Mouse (Mus musculus): ENCODE results near the gene Mgat4e. TPM values are rescaled to one million over a fixed set of nuclear protein-coding genes. Genes with fewer than 3 reads are reported as not detected.

Gene Mgat4e
- not detected for total RNA-seq (2021)
- long read RNA-seq, experiment 1 = 0 reads
- long read RNA-seq, experiment 2 = 0 reads

- no peak for DNase-seq (ENCODE audit: low spot score in 2 of 2)
Measured at GRCm38 (mm10) chr1:134549632-134550132, at the start of gene Mgat4e. Mgat4e (minus strand) TSS chr1:134549682.

DNA sequence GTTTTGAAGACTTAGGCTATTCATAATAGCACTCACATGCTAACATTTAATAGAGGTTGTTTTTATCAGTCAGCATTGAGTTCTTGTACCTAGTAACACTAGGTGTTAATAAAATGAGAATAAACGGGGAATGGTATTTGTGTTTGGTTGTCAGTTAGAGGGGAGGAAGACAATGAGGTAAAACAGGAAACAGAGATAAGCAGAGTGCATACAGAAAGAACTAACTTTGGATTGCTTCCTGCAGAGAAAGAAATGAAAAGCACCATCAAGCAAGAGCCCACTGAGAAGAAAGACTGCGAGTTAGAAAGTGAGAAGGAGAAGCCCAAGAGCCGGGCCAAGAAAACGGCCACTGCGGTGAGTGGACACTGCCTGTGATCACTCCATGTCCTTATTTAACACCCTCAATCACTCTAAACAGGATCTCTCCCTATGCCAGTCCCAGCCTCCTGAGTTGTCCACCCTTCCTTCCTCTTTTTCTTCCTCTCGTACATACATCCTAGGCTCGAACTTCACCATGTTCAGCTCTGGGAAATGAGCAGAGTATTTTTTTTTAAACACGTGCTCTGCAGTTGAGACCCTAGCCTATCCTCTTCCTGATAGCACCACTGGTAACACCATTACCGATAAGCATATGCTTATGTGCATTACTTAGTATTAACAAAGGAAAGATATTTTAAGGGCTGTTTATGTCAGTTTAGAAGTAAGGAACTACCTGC lies 48.0 kb upstream of the Mgat4e start:
- no peak for DNase-seq (ENCODE audit: low spot score in 2 of 2)

- no peak for DNase-seq (ENCODE audit: low spot score in 2 of 2)
Measured at GRCm38 (mm10) chr1:134591773-134592172, 42.3 kb upstream of the Mgat4e start.

DNA sequence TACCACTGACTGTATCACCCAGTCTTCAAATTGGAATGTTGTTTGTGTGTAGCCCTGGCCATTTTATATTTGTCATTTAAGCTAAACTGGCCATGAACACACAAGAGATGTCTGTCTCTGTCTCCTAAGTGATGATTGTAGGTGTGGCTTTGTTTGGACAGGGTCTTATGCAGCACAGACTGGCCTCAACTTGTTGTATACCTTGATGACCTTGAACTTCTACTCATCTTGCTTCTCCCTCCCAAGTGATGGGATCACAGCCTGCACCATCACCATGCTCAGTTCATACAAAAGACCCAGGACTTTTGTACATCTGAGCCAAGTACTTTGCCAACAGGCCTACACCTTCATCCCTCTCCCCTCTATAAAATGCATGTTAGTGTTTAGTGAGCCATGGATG lies 40.2 kb upstream of the Mgat4e start:
- no peak for DNase-seq (ENCODE audit: low spot score in 2 of 2)

DNA sequence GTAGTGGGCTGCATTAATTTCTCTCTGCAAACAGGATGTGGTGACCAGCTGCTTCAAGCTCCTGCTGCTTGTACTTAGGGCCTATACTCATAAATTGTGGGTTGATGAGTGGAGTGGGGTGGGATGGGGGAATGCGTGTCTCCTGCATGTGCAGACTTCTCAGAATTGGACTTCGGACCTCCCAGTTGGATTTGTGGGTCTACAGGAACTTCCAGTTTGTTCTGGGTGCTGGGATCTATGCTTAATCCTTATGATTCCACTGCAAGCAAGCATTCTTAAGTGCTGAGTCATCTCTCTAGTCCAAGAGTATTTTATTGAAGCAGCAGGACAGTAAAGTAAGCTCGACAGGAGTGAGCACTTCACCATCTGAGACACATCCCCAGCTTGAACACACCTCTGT lies 34.1 kb upstream of the Mgat4e start:
- no peak for DNase-seq (ENCODE audit: low spot score in 2 of 2)

DNA sequence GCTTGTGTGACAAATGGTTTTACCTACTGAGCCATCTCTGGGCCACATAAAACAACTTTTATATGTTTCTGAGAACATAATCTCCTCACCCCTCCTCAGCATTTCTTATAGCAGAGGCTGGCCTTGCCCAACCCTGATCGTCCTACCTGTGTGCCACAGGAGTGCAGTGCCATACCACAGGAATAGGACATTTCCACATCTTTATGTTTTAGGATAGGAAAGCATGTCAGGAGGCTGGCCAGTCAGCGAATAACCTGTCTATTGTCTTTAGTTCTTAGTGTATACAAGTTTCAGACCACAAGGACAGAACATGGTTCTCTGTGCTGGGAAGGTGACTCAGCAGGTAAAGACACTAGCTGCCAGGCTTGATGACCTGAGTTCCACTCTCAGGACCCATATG lies 31.3 kb upstream of the Mgat4e start:
- no peak for DNase-seq (ENCODE audit: low spot score in 2 of 2)

DNA sequence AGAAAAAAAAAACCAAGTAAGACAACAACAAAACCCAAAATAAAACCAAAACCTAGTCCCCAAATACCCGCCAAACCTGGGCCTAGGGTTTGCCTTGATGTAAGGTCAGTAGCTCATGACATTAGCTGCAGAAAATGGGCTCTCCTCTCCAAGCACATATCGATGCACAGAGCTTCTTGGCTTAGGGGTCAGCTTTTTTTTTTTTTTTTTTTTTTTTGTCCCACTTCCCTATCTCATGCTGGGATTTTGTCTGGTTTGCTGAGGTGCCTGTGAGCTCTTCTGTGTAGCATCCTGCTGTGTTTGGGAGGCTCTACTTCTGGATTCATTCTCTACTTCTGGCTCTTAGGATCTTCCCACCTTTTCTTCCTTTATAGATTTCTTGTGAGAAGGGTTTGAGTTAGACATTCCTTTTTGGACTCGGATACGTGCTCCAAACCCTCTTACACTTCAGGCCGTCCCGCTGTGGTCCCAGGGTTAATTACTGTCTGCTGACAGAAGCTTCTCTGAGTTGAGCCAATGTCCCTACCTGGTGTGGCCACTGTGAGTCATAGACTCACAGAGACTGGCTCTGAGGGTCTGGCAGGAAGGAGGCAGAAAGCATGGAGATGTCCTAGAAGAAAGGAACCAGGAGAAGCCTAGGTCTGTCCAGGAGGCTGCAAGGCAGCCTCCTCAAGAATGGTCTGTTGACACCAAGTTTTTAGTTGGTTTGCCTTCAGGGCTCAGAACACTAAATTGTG lies 28.1 kb upstream of the Mgat4e start:
- DNase-seq (ENCODE audit: low spot score in 2 of 2) = no peak

DNA sequence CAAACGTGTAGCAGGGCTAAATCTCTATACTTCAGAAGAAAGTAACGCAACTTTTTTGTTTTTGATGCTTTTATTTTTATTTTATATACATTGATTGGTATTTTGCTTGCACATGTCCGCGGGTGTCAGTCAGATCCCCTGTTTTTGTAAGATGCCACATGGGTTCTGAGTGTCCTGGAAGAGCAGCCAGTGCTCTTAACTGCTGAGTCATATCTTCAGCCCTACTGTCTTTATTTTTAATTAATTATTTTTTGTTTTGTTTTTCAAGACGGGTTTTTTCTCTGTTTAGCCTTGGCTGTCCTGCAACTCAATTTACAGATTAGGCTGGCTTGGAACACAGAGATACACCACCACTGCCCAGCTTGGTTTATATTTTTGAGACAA lies 24.4 kb upstream of the Mgat4e start:
- no peak for DNase-seq (ENCODE audit: low spot score in 2 of 2)

DNA sequence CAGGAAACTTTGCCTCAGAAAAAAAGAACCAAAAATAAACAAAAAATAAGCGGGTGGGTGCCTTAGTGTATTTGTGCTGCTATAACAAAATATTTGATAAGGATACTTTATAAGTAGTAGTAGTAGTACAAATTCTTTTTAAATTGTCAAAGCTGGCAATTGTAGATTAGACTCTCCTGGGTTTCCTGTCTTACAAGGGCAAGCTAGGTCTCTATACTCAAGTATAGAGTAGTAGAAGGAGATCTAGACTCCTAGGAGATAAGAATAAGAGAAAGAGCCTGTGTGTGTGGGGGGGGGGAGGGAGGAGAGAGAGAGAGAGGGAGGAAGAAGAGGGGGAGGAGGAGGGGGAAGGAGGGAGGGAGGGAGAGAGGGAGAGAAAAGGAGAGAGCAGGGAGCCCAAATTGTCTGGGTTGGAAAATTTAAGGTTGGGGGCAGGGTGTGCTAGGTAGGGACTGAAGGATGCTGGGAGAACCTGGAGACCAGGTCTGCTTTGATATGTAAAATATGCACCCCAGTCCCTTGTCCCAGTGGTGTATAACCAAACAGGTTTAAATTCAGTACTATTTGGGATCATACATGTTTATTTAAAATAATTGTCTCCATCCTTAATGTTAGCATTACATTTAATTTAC lies 23.9 kb upstream of the Mgat4e start:
- DNase-seq (ENCODE audit: low spot score in 2 of 2) = no peak

DNA sequence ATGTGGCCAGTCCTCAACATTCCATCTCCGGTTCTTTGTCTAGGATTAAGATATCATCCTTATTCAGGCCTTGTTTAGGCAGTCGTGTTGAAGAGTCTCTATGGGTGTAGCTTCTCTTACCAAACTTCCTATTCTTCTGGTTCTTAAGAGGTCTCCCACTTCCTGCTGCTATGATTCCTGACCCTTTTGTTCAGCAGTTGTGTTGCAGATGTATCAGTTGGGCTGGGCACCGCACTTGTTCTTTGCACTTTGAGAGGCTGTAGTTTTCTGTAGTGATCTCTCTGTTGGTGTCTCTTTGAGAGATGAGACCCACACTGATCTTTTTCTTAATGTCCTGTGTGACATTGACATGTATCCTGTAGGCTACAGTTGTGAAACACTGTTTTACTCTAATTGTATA lies 21.1 kb upstream of the Mgat4e start:
- DNase-seq (ENCODE audit: low spot score in 2 of 2) = no peak

DNA sequence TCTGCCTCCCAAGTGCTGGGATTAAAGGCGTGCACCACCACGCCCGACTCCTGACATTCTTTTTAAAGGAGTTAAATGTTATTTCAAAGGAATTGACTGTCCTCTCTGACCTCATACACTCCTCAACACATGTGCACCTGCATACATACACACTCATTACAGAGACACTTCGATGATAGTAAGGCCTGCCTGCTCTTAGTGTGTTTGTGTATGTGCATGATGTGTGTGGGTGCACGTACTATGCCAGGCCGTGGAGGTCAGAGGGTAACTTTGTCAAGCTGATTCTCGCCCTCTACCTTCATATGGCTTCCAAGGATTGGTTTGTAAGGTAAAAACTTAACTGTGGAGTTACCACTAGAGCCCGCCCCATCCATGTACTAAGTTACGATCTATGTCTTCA lies 20.7 kb upstream of the Mgat4e start:
- DNase-seq (ENCODE audit: low spot score in 2 of 2) = no peak

GRCm38 (mm10) chr1:134567511-134567910 lies 18.0 kb upstream of the Mgat4e start:
- no peak for DNase-seq (ENCODE audit: low spot score in 2 of 2)

GRCm38 (mm10) chr1:134563726-134564125 lies 14.2 kb upstream of the Mgat4e start:
- no peak for DNase-seq (ENCODE audit: low spot score in 2 of 2)

DNA sequence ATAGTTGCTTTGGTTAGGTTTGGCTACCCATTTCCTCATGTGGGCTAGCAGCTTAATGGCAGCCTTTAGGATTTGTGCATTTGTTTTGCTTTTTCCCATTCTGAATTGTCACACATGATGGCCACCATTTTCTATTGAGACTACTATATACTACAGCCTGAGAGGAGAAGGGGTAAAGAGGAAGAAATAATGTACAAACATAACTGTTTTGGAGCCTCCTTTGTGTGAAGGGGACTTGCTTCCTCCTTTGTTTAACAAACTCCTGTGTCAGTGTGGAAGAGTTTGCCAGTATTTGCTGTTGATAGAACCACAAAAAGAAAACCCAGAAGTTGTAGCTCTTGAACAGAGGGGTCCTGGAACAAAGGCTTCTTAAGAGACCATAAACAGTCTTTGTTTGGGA lies 13.0 kb upstream of the Mgat4e start:
- no peak for DNase-seq (ENCODE audit: low spot score in 2 of 2)

GRCm38 (mm10) chr1:134561770-134562143 lies 12.3 kb upstream of the Mgat4e start:
- no peak for DNase-seq (ENCODE audit: low spot score in 2 of 2)

- peak; percentile 21 to 26 for DNase-seq (ENCODE audit: low spot score in 2 of 2)
Measured at GRCm38 (mm10) chr1:134560801-134561769, 11.6 kb upstream of the Mgat4e start.

DNA sequence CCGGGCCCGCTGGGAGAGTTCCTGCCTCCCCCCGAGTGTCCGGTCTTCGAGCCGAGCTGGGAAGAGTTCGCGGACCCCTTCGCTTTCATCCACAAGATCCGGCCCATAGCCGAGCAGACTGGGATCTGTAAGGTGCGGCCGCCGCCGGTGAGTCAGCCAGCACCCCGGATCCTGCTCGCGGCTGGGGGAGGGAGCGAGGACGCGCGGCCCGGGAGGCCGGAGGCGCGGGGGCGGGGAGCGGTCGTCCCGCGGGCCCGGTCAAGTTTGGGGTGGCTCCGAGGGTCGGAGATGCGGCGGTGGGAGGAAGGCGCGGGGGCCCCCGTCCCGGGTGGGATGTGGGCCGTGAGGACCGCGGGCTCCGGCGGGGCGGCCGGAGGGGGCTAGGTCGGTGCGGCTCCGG lies 10.9 kb upstream of the Mgat4e start:
- DNase-seq (ENCODE audit: low spot score in 2 of 2) = peak in 1 of 2 experiments; percentile 37

DNA sequence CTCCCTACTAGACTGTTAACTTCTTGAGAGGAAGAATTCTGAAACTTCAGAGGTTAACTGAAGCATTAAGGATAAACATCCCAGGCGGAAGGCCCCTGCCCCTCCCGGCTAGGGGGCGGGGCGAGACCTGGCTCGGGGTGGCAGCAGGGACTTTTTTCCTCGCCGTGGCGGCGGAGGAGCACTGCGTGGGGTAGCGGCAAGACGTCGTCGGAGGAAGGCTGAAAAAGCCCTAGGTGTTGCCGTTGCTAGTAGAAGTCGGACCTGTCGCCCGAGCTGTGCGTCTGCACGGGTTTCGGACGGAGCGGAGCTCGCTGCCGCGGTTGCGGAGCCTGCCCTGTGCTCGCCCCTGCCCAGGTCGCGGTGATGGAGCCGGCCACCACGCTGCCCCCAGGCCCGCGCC lies 10.5 kb upstream of the Mgat4e start, which contains the start of gene Kdm5b:
Kdm5b (plus strand) TSS at position 196 of the 400 bp plus-strand sequence.
- peak; percentile 74 to 77 for DNase-seq (ENCODE audit: low spot score in 2 of 2)

GRCm38 (mm10) chr1:134559226-134559625 lies 9.7 kb upstream of the Mgat4e start:
- DNase-seq (ENCODE audit: low spot score in 2 of 2) = no peak

DNA sequence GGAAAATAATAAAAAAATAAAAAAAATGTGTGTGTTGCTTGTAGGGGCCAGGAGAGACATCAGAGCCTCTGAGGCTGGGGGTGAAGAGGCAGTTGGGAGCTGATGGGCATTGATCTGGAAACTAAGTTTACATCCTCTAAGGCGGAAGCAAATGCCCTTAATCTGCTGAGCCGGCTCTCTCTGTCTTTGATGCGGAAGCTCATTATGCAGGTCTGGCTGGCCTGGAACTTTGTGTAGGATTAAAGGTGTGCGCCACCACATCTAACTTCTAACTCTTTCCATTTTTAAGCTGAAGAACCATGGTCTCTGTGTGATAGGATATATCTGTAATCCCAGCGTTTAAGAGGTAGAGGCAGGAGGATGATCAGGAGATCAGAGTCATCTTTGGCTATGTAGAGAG lies 9.0 kb upstream of the Mgat4e start:
- DNase-seq (ENCODE audit: low spot score in 2 of 2) = no peak

DNA sequence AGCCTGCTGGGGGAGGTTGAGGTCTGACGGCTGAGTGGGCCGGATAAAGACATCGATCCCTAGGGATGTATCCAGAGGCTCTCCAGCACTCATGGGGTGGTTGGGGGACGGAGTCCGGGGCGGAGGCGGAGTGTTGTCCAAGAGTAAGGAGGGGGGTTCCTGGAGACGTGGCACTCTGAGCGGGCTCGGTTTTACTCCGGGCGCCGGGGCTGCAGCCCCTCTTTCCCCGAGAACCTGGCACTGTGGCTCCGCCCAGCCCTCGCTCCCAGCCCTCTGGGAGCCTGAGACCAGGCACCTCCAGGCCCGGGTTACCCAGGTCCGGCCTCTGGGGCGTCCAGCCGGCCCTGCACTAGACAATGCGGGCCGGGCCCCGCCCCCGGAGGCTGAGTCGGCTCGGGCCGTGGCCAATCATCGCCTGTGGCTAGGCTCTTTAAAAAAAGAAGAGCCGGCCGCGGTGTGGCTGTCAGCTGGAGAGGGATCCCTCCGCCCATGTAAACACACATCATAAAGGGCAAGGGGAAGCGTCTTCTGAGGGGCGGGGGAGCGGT lies 7.3 kb upstream of the Mgat4e start:
- DNase-seq (ENCODE audit: low spot score in 2 of 2) = peak; percentile 81 to 92

All from adrenal gland, postnatal 4 days (tissue).